Mouse (Mus musculus) hindbrain, embryonic 16.5 days (tissue): ENCODE measurements around the gene Lrit3. TPM values are rescaled to one million over a fixed set of nuclear protein-coding genes. Genes with fewer than 3 reads are reported as not detected.
"Not testable (repeated sequence)": the region's sequence is repeated elsewhere in the genome, so short reads cannot be mapped to it uniquely, and the experiment has no call there.

Source experiments
- ATAC-seq: fragments of 200-750 bp; cut with Nextera tagmentation; 2 replicates; pipeline ENCODE4 v1.8.0; 2017; ENCODE audit warnings: moderate TSS enrichment, moderate library complexity
- H3K27ac ChIP-seq: fragments of 300-500 bp; sonication (generic); 2 replicates; pipeline ENCODE4 v1.5.1; 2014; ENCODE audit warnings: low read depth, mild to moderate bottlenecking, control low read depth, low read length, moderate library complexity
- H3K27me3 ChIP-seq: fragments of 300-500 bp; sonication (generic); replicated peaks from 2 replicates; pipeline ENCODE4 v1.6.1; 2014; ENCODE audit warnings: low read length; ENCODE audit not compliant: control insufficient read depth, insufficient read depth
- H3K36me3 ChIP-seq: fragments of 300-500 bp; sonication (generic); 2 replicates; pipeline ENCODE4 v1.6.1; 2014; ENCODE audit warnings: mild to moderate bottlenecking, low read length, moderate library complexity, mixed read lengths; ENCODE audit not compliant: control insufficient read depth, insufficient read depth
- H3K4me1 ChIP-seq: fragments of 300-500 bp; sonication (generic); 2 replicates; pipeline ENCODE4 v1.6.1; 2014; ENCODE audit warnings: low read depth, low read length; ENCODE audit not compliant: control insufficient read depth, insufficient read depth
- H3K4me2 ChIP-seq: fragments of 300-500 bp; sonication (generic); 2 replicates; pipeline ENCODE4 v1.6.1; 2014; ENCODE audit warnings: mild to moderate bottlenecking, low read length, control low read depth, moderate library complexity
- H3K4me3 ChIP-seq: fragments of 300-500 bp; sonication (generic); 2 replicates; pipeline ENCODE4 v1.5.1; 2014; ENCODE audit warnings: mild to moderate bottlenecking, low read length, control low read depth, moderate library complexity
- H3K9ac ChIP-seq: fragments of 300-500 bp; sonication (generic); 2 replicates; pipeline ENCODE4 v1.6.1; 2014; ENCODE audit warnings: low read depth, mild to moderate bottlenecking, control low read depth, low read length, moderate library complexity
- H3K9me3 ChIP-seq: fragments of 300-500 bp; sonication (generic); 2 replicates; pipeline ENCODE4 v1.6.1; 2014; ENCODE audit warnings: mild to moderate bottlenecking, low read length, moderate library complexity; ENCODE audit not compliant: control insufficient read depth
- WGBS: fragments of 180-500 bp; shearing (Covaris S2); extraction: QIAGEN DNeasy Blood & Tissue Kit; methylation state at CpG from one replicate; pipeline ENCODE4 v1.1.7; 2014; 5-methylcytosine and 5-hydroxymethylcytosine counted together
- polyA plus RNA-seq: library from polyadenylated mRNA; unstranded; fragments of >200 nt; fragmentation: Nextera tagmentation; extraction: Ambion mirVana; gene quantifications from 2 replicates; pipeline ENCODE4 v1.2.1, GENCODE M21; 2015

Lrit3 gene
- polyA plus RNA-seq, 1 experiment from 2014 or later, result not detected

DNA sequence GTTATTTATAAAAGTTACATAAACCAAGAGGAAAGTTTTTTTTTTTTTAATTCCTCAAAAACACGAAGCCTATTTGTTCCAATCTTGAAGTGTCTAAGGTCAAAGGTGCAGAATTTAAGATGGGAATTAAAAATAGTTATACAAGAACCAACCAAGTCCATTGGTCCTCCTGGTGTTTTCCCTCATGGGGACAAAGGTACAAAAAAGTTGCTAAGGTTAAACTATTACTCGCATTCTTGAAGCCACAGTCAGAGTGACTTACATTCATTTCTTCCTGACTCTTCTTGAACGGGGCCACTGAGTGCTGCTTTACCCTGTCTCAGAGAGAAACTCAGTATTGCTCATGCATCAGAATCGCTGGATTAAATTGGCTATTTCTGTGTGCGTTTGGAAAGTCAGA lies 6.5 kb downstream of the Lrit3 start:
- ATAC-seq, result no peak
- H3K4me2 ChIP-seq, result no peak overlapping the region
- no peaks in the 10 kb centered on the region for H3K27me3 ChIP-seq
- H3K4me3 ChIP-seq, result no peak overlapping the region
- no peak overlapping the region for H3K9ac ChIP-seq
- H3K27ac ChIP-seq, result no peak overlapping the region
- H3K36me3 ChIP-seq, result no peaks in the 10 kb centered on the region
- H3K4me1 ChIP-seq, result no peaks in the 10 kb centered on the region
- WGBS, result 85% methylated on average over 5 of the region's 5 CpGs
- H3K9me3 ChIP-seq, result no peaks in the 10 kb centered on the region

DNA sequence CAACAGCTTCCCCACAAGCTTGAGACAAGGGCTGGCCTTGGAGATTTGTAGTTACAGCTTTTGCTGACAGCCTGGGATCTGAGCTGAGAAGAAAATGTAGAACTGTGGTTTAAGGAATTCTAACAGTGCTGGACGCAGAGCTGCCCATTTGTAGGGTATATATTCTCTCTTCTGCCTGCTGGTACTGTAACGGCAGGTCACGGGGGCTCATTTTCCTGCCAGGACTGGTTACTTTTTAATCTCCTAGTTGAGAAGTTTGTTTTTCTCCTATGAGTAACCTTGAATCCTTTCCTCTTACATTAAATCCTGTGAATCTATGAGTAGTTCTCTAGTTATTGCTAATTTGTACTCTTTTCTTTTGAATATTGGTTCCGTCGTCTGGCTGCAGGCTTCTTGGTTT lies 10.0 kb downstream of the Lrit3 start:
- Histone ChIP-seq H3K4me3 (no peak overlapping the region), H3K27me3 (no peaks in the 10 kb centered on the region), H3K4me2 (no peak overlapping the region), H3K9me3 (no peaks in the 10 kb centered on the region), H3K36me3 (no peaks in the 10 kb centered on the region), H3K27ac (no peak overlapping the region), H3K9ac (no peak overlapping the region), H3K4me1 (no peaks in the 10 kb centered on the region)
- no peak for ATAC-seq
- WGBS, result 92% methylated on average over 5 of the region's 5 CpGs

DNA sequence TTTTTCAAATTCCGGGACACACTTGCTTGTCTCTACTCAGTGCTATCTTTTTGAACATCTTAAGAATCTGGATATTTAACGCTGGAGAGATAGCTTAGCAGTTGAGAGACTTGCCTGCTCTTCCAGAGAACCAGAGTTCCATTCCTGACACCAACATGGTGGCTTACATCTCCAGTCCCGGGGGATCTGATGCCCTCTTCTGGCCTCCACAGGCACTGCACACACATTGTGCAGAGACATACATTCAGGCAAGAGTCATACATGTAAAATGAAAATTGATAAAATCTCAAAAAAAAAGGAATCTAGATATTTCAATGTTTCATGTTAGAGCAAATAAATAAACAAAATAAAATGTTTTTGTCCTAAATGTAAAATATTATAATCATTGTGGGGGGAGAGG lies 21.1 kb downstream of the Lrit3 start:
- WGBS, result 88% methylated on average over 3 of the region's 3 CpGs
- no peaks in the 10 kb centered on the region for H3K4me1 ChIP-seq
- H3K27ac ChIP-seq, result no peak overlapping the region
- H3K9ac ChIP-seq, result no peak overlapping the region
- no peaks in the 10 kb centered on the region for H3K36me3 ChIP-seq
- no peak overlapping the region for H3K4me2 ChIP-seq
- no peak for ATAC-seq
- no peaks in the 10 kb centered on the region for H3K27me3 ChIP-seq
- H3K4me3 ChIP-seq, result no peak overlapping the region
- no peaks in the 10 kb centered on the region for H3K9me3 ChIP-seq

DNA sequence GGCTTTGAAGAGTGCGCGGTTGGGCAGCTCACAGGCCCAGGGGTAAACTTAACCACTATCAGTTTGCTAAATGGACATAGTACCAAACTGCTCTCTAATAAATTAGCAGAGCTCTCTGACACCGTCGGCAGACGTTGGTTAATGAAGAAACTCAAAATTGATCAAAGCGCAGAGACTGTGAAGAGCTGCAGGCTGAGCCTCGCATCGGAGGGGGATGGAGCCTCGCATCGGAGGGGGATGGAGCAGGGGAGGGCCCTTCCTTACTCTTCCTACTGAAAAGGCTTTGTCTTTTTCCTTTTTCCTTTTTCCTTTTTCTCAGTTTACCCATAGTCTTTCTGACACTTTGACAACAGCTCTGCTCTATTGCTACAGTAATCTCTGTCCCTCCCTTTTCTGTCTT lies 22.4 kb downstream of the Lrit3 start:
- ATAC-seq, result no peak

DNA sequence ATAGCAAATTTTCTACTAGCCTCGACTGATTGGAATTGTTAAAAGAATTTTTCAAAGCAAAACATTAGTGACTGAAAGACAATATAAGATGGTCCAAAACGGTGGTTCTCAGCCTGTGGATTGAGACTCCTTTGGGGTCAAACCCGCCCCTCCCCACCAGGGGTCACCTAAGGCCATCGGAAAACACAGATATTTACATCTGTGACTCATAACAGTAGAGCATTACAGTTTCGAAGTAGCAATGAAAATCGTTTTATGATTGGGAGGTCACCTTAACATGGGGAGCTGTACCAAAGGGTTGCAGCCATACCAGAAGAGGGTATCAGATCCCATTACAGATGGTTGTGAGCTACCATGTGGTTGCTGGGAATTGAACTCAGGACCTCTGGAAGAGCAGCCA lies 32.6 kb downstream of the Lrit3 start:
- Histone ChIP-seq H3K36me3 (no peaks in the 10 kb centered on the region), H3K4me3 (no peak overlapping the region), H3K4me1 (no peaks in the 10 kb centered on the region), H3K4me2 (no peak overlapping the region), H3K9ac (no peak overlapping the region), H3K27me3 (no peaks in the 10 kb centered on the region), H3K9me3 (no peaks in the 10 kb centered on the region), H3K27ac (no peak overlapping the region)
- 85% methylated on average over 6 of the region's 6 CpGs for WGBS
- no peak for ATAC-seq

More for the DNA sequence above, 22.4 kb downstream of the Lrit3 start:
- H3K4me2 ChIP-seq, result no peak overlapping the region
- H3K9ac ChIP-seq, result no peak overlapping the region
- H3K4me3 ChIP-seq, result no peak overlapping the region
- H3K27me3 ChIP-seq, result no peaks in the 10 kb centered on the region
- no peaks in the 10 kb centered on the region for H3K4me1 ChIP-seq
- no peaks in the 10 kb centered on the region for H3K9me3 ChIP-seq
- no peak overlapping the region for H3K27ac ChIP-seq
- H3K36me3 ChIP-seq, result no peaks in the 10 kb centered on the region
- WGBS, result 34% methylated on average over 10 of the region's 10 CpGs

DNA sequence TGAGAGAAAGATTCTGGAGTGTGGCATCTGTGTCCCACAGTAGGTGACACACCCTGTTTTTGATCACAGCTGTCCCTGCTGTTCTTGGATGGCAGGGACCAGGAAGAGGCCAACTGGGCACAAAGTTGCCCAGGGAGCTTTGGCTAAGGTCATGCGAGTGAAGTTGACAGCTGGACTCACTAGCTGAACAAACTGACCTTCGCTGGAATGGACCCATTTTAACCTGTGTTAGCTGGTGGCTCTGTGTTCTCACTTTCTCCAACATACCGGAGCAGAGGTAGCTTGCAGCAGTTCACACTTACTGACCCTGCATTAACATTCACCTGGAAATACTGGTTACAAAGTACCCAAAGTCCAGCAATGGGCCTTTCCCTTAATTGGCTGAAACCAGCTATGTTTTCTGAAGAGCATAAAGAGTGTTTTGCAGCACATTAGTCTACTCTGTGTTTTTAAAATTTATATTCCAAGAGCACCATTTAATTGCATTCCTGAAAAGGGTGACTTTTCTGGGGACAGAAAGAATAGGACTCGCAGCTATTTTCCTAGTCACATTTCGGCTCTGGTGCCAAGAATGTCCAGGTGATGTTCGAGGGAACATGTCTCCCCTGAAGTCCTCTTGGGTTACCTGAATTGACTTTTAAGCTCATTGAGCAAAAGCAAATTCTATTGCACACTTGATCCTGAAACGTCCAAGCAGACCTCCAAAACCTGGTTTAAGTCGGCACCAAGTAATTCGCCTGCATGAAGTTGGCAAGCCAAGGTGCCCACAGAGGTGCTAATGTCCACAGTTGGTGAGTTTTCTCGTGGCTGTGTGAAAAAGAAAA lies 36.6 kb downstream of the Lrit3 start:
- Histone ChIP-seq H3K4me2 (no peak overlapping the region), H3K27ac (no peak overlapping the region), H3K4me3 (no peak overlapping the region), H3K27me3 (no peaks in the 10 kb centered on the region), H3K9ac (no peak overlapping the region), H3K4me1 (no peaks in the 10 kb centered on the region), H3K36me3 (no peaks in the 10 kb centered on the region), H3K9me3 (0 out of 2 replicates have a peak, but pooled peaks cover 2% of the 10 kb centered on the region)
- ATAC-seq, result no peak
- WGBS, result 88% methylated on average over 10 of the region's 10 CpGs

DNA sequence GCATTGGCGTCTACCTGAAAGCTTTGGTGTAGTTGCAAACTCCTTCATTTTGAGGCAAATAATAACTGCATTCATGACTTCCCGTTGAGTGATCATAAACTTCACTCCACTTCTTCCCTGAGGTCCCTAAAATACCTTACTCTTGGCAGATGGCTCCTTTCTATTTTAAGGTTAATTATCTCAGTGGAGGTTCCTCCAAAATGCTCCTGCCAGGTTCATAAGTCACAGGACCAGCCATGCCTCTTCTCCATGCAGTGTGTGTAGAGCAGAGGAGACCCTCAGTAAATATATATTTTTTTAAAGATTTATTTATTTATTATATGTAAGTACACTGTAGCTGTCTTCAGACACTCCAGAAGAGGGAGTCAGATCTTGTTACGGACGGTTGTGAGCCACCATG lies 37.7 kb downstream of the Lrit3 start:
- H3K36me3 ChIP-seq, result no peaks in the 10 kb centered on the region
- H3K4me2 ChIP-seq, result no peak overlapping the region
- no peak overlapping the region for H3K9ac ChIP-seq
- H3K27me3 ChIP-seq, result no peaks in the 10 kb centered on the region
- H3K9me3 ChIP-seq, result 0 out of 2 replicates have a peak, but pooled peaks cover 2% of the 10 kb centered on the region
- H3K4me1 ChIP-seq, result no peaks in the 10 kb centered on the region
- no peak for ATAC-seq
- 81% methylated on average over 4 of the region's 4 CpGs for WGBS
- H3K27ac ChIP-seq, result no peak overlapping the region
- H3K4me3 ChIP-seq, result no peak overlapping the region

DNA sequence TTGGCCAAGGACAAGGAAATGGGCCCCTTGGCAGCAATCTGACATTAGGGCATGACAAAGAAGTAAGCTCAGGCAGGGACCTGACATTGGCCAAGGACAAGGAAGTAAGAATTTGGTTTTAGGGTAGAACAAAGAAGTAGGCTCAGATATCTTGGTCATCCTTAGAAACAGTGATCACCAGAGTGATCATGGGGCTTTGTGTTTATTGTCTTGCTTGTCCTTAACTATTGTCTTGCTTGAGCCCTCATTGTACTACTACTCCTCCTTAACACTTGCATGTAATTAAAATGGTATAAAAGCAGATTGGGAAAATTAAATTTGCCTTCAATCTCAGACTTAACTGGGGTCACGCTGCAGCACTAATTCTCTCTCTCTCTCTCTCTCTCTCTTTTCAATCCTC lies 46.2 kb downstream of the Lrit3 start:
- not testable (repeated sequence) for H3K4me1 ChIP-seq, H3K36me3 ChIP-seq, H3K27ac ChIP-seq, H3K4me2 ChIP-seq, H3K9ac ChIP-seq, ATAC-seq, H3K9me3 ChIP-seq, H3K27me3 ChIP-seq, H3K4me3 ChIP-seq
- 96% methylated on average over 1 of the region's 1 CpGs for WGBS

DNA sequence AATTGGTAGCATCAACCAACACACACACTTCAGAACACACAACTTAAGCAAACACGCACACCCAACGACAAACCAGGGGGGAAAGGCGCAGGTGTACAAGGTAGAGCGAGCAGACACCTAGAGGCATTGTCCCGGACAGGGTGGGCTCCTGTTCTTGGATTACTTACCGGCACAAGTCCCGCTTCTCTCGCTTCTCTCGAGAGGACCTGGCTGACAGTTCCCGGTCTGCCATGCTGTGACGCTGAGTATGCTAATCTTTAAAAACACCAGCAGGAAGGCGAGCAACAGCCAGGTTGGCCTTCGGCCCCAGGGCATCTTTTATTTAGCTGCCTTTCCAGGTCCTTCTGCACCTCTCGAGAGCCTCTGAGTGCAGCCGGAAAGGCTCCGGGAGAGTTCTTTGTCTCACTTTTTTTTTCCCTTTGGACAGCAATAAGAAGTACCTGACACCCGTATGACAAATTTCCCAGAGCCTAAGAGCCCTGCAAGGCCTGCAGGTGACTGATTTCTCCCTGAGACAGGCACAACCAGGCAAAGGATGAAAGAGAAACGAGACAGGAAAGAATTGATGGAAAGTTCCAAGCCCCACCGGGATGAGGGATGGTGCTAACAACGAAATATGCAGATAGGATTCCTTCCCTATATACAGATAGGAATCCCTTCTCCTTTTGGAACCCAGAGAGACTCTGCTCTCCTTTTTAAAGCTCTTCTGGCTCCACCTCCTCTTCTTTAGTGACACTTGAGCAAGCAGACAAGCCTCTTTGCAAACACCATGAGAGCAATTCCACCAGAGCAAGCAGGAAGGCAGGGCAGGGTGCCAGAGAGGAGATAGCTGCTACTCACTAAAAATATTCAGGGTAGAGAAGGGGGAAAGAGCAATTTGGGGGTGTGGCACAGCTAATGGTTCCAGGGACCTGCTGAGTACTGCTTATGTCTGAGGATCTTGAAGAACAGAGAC lies 48.9 kb downstream of the Lrit3 start, which contains the start of gene Egf:
Gene Egf, minus strand, starts transcription at position 667 of the 955 bp plus-strand sequence.
- peak; percentile 48 for ATAC-seq

More for the DNA sequence above, 48.9 kb downstream of the Lrit3 start, which contains the start of gene Egf:
- H3K27me3 ChIP-seq, result no peaks in the 10 kb centered on the region
- H3K9me3 ChIP-seq, result no peaks in the 10 kb centered on the region
- H3K9ac ChIP-seq, result peak within 1 kb of the TSS; percentile 19; the same call in 1 of the 2 replicates
- H3K4me2 ChIP-seq, result peak within 1 kb of the TSS; percentile 62
- no peak within 1 kb of the TSS for H3K27ac ChIP-seq
- H3K36me3 ChIP-seq, result no peaks in the 10 kb centered on the region
- H3K4me3 ChIP-seq, result peak within 1 kb of the TSS; percentile 32
- 11% methylated on average over 20 of the region's 20 CpGs for WGBS
- H3K4me1 ChIP-seq, result peaks cover 9% of the 10 kb centered on the region
